Mouse (Mus musculus): ENCODE data around the gene Olfr323. TPM values are rescaled to one million over a fixed set of nuclear protein-coding genes. Genes with fewer than 3 reads are reported as not detected.
A peak's percentile ranks its signal among the peaks of the same experiment; 100 is the strongest.

Gene Olfr323
- not detected in 2 replicates for polyA plus RNA-seq (2011; ENCODE audit: insufficient read length, low read depth, missing spikeins)

GRCm38 (mm10) chr11:58630401-58630800 lies at the start of gene Olfr323:
Gene Olfr323 (minus strand): TSS chr11:58630501.
- Histone ChIP-seq H3K4me1 (ENCODE audit: control insufficient read depth, insufficient read depth, low read length) (no peaks in the 10 kb centered on the region), H3K27ac (ENCODE audit: insufficient read depth, low read length) (no peak within 1 kb of the TSS), H3K4me3 (ENCODE audit: insufficient read depth, low read length) (no peak within 1 kb of the TSS)
- TF ChIP-seq POLR2A (IDR thresholded peaks at IDR 0.05; ENCODE audit: low read depth, low read length) (no peak), CTCF (IDR thresholded peaks at IDR 0.05; ENCODE audit: borderline replicate concordance, insufficient read depth, low read length) (no peak)

GRCm38 (mm10) chr11:58671825-58672224 lies 41.5 kb upstream of the Olfr323 start:
- H3K4me1 ChIP-seq (ENCODE audit: control insufficient read depth, insufficient read depth, low read length): no peaks in the 10 kb centered on the region
- H3K4me3 ChIP-seq (ENCODE audit: insufficient read depth, low read length): no peak overlapping the region
- TF ChIP-seq POLR2A (IDR thresholded peaks at IDR 0.05; ENCODE audit: low read depth, low read length) (no peak), CTCF (IDR thresholded peaks at IDR 0.05; ENCODE audit: borderline replicate concordance, insufficient read depth, low read length) (no peak)

GRCm38 (mm10) chr11:58669252-58669651 lies 39.0 kb upstream of the Olfr323 start:
- Histone ChIP-seq H3K4me3 (ENCODE audit: insufficient read depth, low read length) (no peak overlapping the region), H3K27ac (ENCODE audit: insufficient read depth, low read length) (no peak overlapping the region), H3K4me1 (ENCODE audit: control insufficient read depth, insufficient read depth, low read length) (no peaks in the 10 kb centered on the region)
- TF ChIP-seq POLR2A (IDR thresholded peaks at IDR 0.05; ENCODE audit: low read depth, low read length): no peak
- TF ChIP-seq CTCF (IDR thresholded peaks at IDR 0.05; ENCODE audit: borderline replicate concordance, insufficient read depth, low read length): no peak

More at GRCm38 (mm10) chr11:58671825-58672224, 41.5 kb upstream of the Olfr323 start:
- H3K27ac ChIP-seq (ENCODE audit: insufficient read depth, low read length): no peak overlapping the region

DNA sequence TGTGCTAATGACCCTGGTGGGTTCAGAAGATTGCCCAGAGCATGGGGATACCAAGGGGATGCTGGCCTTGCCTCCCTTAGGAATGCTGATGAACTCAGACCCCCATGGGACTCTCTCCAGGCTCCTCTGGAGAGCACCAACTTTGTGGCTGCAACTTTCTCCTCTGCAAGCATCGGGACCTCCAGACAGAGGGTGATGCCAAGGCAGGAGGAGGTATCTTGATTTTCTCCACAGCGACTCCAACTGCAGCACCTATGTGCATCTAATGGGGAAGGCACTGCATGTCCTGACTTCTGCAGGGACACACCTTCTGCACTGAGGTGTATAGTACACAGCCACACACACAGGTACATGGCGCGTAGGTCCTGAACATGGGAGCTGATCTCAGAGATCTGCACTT lies 28.3 kb upstream of the Olfr323 start, which contains the start of gene Olfr322:
Olfr322 (plus strand) TSS at position 187 of the 400 bp plus-strand sequence.
- no peak within 1 kb of the TSS for H3K4me3 ChIP-seq (ENCODE audit: insufficient read depth, low read length)
- H3K27ac ChIP-seq (ENCODE audit: insufficient read depth, low read length): no peak within 1 kb of the TSS
- H3K4me1 ChIP-seq (ENCODE audit: control insufficient read depth, insufficient read depth, low read length): no peaks in the 10 kb centered on the region
- TF ChIP-seq CTCF (IDR thresholded peaks at IDR 0.05; ENCODE audit: borderline replicate concordance, insufficient read depth, low read length) (no peak), POLR2A (IDR thresholded peaks at IDR 0.05; ENCODE audit: low read depth, low read length) (no peak)

GRCm38 (mm10) chr11:58655151-58655550 lies 24.9 kb upstream of the Olfr323 start:
- H3K4me1 ChIP-seq (ENCODE audit: control insufficient read depth, insufficient read depth, low read length): no peaks in the 10 kb centered on the region
- TF ChIP-seq CTCF (IDR thresholded peaks at IDR 0.05; ENCODE audit: borderline replicate concordance, insufficient read depth, low read length): no peak
- no peak for TF ChIP-seq POLR2A (IDR thresholded peaks at IDR 0.05; ENCODE audit: low read depth, low read length)
- H3K27ac ChIP-seq (ENCODE audit: insufficient read depth, low read length): no peak overlapping the region
- H3K4me3 ChIP-seq (ENCODE audit: insufficient read depth, low read length): no peak overlapping the region

DNA sequence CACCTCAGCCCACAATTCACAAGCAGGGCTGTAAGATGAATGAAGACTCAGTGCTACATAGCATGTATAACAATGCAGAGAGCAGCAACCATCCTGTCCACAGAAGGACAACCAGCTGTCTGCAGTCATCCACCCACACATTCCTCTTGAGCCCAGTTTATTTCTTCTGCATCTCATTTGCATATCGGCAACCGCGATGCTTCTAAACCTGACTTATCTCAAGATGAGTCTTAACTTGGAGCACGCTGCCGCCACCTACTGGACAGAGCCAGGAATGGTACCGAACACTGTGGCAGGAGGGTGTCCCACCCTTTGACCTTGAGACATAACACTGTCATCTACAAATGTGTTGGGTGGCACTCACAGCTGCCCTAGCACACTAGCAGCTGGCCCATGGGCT lies 13.0 kb upstream of the Olfr323 start:
- peak; percentile 73; the same call in 1 of the 2 replicates for TF ChIP-seq CTCF (IDR thresholded peaks at IDR 0.05; ENCODE audit: borderline replicate concordance, insufficient read depth, low read length)
- TF ChIP-seq POLR2A (IDR thresholded peaks at IDR 0.05; ENCODE audit: low read depth, low read length): no peak
- Histone ChIP-seq H3K4me1 (ENCODE audit: control insufficient read depth, insufficient read depth, low read length) (no peaks in the 10 kb centered on the region), H3K27ac (ENCODE audit: insufficient read depth, low read length) (no peak overlapping the region), H3K4me3 (ENCODE audit: insufficient read depth, low read length) (no peak overlapping the region)

GRCm38 (mm10) chr11:58641638-58642358 lies 11.5 kb upstream of the Olfr323 start:
- Histone ChIP-seq H3K4me1 (ENCODE audit: control insufficient read depth, insufficient read depth, low read length) (no peaks in the 10 kb centered on the region), H3K27ac (ENCODE audit: insufficient read depth, low read length) (no peak overlapping the region), H3K4me3 (ENCODE audit: insufficient read depth, low read length) (no peak overlapping the region)
- no peak for TF ChIP-seq CTCF (IDR thresholded peaks at IDR 0.05; ENCODE audit: borderline replicate concordance, insufficient read depth, low read length)
- no peak for TF ChIP-seq POLR2A (IDR thresholded peaks at IDR 0.05; ENCODE audit: low read depth, low read length)

DNA sequence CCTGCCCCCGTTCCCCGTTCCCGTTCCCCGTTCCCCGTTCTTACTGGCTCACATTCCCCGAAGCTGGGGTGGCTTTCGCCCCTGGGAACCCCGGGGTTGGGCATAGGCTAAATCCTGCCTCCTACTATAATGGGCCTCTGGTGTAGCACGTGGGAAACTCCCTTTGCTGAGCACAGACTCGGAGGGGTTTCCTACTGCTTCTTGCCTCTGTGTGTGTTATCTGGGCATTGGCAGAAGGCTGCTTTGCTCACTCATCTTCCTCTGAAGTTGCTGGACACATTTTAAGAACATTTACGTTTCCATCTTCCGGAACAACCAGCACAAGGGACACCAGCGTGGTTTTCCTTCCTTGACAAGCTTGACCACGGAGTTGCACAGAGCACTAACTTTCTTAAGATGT lies 10.8 kb upstream of the Olfr323 start:
- TF ChIP-seq CTCF (IDR thresholded peaks at IDR 0.05; ENCODE audit: borderline replicate concordance, insufficient read depth, low read length) (no peak), POLR2A (IDR thresholded peaks at IDR 0.05; ENCODE audit: low read depth, low read length) (no peak)
- Histone ChIP-seq H3K4me3 (ENCODE audit: insufficient read depth, low read length) (no peak overlapping the region), H3K27ac (ENCODE audit: insufficient read depth, low read length) (no peak overlapping the region), H3K4me1 (ENCODE audit: control insufficient read depth, insufficient read depth, low read length) (no peaks in the 10 kb centered on the region)

DNA sequence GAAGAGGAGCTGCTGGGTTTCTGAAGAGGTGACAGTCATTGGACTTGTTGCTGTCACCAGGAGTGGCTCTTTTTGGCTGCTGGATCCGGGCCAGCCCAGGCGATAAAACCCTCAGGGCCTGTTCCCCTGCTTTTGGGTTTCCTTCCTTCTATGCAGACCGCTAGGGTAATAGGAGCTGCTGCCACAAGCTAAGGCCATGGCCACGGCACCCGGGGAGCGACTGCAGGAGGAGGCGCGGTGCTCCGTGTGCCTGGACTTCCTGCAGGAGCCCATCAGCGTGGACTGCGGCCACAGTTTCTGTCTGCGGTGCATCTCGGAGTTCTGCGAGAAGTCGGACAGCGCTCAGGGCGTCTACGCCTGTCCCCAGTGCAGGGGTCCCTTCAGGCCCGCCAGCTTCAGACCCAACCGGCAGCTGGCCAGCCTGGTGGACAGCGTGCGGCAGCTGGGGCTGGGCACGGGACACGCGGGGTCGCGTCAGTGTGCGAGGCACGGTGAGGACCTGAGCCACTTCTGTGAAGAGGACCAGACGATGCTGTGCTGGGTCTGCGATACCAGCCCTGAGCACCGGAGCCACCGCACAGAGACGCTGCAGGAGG lies 10.1 kb upstream of the Olfr323 start, which contains the start of gene Trim58:
Trim58 (plus strand) TSS at position 194 of the 596 bp plus-strand sequence.
- Histone ChIP-seq H3K27ac (ENCODE audit: insufficient read depth, low read length) (no peak within 1 kb of the TSS), H3K4me3 (ENCODE audit: insufficient read depth, low read length) (no peak within 1 kb of the TSS), H3K4me1 (ENCODE audit: control insufficient read depth, insufficient read depth, low read length) (no peaks in the 10 kb centered on the region)
- TF ChIP-seq POLR2A (IDR thresholded peaks at IDR 0.05; ENCODE audit: low read depth, low read length): no peak
- no peak for TF ChIP-seq CTCF (IDR thresholded peaks at IDR 0.05; ENCODE audit: borderline replicate concordance, insufficient read depth, low read length)

DNA sequence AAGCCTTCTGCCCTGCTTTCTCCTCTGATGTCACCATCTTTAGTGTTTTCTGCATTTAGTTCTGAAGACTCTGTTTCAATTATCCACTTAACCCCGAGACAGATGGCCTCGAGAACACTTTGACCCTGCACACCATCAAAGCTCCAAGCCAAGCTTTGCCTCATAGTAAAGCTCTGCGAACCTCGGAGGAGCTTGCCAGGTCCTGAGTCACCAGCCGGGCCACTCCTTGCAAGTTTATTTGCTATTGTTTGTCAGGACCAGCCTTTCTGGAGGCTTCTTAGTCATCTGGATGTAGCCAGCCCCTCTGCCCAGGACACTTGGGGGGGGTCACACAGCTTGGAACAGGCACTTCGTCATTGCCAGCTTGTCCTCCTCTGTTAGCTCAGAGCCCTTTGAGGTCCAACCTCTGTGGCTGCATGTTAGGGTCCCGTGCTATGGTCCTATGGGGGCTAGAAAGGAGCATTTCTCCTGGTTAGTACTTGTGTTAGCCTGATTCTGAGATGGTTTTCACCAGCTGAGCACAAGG lies 7.9 kb upstream of the Olfr323 start:
- no peak overlapping the region for H3K4me3 ChIP-seq (ENCODE audit: insufficient read depth, low read length)
- H3K4me1 ChIP-seq (ENCODE audit: control insufficient read depth, insufficient read depth, low read length): no peaks in the 10 kb centered on the region
- TF ChIP-seq POLR2A (IDR thresholded peaks at IDR 0.05; ENCODE audit: low read depth, low read length) (no peak), CTCF (IDR thresholded peaks at IDR 0.05; ENCODE audit: borderline replicate concordance, insufficient read depth, low read length) (no peak)
- no peak overlapping the region for H3K27ac ChIP-seq (ENCODE audit: insufficient read depth, low read length)
